Mouse (Mus musculus) natural killer cell, adult 2 months (primary cell): ENCODE measurements at regions not wholly inside any gene's neighbourhood (a gene's known extent, or its start where the extent isn't known, plus 50 kb on each side); places are given as distances from the start of the nearest gene placed in this dataset.

ENCODE experiments used
- DNase-seq, 2 experiments: peaks; one replicate each; pipeline ENCODE4 v3.0.0; 2022; ENCODE audit warnings: low spot score in 2 of 2

DNA sequence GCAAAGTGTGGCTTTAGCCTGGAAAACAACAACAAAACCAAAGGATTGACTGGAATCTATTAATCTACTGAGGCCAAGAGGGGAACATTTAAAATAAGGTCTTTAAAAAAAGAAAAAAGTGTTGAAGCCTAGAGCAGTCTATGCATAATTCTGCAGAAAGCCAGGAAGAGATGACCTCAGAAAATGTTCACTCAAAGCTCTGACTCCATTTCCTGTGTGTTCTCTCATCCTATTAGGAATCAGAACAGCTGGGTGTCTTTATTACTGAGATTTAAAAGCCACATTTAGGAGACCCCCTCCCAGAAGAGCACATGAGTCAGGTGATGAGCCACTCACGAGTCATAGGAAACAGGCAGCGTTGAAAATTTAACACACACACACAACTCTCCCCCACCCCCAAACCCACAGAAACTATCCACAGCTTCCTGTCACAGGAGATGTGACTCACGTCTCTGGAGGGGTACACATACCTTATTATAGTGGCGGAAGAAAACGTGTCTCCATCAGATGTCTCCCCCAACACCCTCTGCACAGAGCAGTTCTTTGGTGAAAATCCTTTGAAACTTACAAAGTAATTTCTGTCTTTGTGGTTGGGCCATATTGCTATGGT is 140.2 kb upstream of the Hmga2 start:
- peak; percentile 72 to 81 for DNase-seq

DNA sequence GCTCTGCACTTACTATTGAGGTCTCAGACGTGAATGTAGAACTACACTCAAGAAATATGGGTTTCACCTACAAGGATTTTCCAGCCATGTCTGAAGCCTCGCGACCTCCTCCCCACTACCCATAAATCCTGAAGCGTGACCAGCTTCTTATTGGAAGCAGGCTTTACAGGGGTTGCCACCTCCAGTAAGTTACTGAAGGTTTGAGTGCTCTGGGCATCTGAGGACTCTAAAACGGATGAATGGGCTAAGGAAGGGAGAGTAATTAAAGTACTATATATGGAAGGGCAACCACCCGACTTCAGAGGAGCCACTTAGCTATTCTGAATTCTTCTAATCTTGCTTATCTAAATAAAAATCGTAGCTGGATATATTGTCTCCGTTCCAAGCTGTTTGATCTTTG is 136.1 kb upstream of the Hmga2 start:
- no peak for DNase-seq

DNA sequence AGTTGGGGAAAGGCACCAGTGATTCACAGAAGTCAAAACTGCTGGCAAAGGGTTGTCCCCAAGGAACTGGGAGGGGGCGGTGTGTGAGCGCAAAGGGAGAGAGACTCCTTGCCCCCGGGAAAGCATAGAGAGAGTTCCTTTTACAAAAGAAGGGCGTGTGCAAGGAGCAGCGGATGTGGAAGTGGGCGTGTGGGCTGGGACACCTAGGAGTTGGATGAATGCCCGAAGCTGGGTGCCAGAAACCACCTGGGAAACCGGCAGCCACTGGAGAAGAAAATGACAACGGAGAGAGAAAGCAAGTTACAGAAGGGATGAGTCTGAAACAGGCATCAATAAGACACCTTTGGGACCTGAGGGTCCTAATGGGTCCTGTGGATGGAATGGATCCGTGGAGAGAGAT is 133.8 kb upstream of the Hmga2 start:
- no peak for DNase-seq

DNA sequence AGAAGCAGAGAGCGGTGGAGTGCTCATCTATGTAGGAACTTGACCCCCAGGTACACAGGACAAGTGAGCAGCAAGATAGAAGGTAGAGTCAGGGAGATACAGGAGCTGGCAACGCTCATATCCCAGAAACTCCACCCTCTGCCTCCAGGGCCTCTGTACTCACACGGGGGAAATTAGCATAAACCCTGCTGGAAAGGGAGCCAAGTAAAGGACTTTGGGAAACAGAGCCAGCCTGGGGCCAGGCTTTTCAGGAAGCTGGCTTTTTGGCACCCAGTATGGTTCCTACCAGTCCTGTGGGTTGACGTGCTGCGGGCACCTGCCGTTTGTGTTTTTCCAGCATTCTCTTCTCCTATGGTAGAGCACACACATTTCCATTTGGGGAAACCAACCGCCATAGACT is 128.2 kb upstream of the Hmga2 start:
- DNase-seq: no peak

DNA sequence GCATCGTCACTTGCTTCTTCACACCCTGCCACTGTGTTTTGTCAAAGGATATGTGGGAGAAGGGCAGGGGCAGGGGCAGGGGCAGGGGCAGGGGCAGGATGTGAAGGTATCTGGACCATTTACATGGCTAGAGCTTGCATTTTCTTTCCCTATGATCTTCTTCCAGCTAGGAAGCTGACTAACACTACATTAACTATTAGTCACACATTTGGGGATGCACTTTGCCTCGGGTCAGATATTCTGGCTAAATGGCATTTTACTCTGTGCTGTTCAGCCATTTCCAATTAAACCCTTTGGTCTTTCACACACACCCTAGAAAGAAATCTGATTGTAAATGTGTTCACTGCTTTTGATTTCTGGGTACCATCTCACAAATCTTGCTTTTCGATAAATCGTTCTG is 126.9 kb upstream of the Hmga2 start:
- DNase-seq: no peak

DNA sequence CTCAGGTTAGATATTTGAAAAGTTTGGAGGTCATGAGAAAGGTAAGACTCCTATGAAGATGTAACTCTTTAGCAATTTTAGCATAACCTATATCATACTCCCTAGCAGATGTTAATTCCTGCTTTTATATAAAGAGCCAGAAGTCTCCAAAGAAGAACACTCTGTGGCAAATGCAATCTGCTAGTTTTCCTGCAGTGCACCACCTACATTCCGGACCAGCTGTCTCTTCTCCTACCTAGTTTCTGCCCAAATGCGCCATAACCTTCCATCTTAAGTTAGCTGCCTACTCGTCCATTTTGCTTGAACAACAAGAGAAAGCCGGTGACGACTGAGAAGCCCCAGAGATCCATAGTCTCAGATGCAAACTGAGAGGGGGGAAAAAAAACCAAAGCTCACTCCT is 124.5 kb upstream of the Hmga2 start:
- no peak for DNase-seq

DNA sequence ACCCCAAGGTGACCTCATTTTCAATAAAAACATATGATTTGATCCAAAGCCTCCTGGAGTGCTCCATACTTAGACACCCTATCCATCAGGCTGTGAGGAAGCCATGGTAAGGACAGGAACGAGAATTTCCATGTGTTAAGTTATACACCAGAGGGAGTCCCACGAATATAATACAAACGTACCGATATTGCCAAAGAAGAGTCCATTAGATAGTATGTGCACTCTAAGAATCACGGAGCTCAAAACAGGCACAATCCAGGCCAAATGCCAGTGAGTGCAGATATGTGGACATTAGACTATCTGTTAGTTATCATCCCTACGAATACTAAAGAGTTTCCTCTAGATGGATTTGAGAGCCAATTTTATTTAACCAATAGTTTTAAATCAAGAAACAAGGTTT is 123.3 kb upstream of the Hmga2 start:
- DNase-seq: no peak

DNA sequence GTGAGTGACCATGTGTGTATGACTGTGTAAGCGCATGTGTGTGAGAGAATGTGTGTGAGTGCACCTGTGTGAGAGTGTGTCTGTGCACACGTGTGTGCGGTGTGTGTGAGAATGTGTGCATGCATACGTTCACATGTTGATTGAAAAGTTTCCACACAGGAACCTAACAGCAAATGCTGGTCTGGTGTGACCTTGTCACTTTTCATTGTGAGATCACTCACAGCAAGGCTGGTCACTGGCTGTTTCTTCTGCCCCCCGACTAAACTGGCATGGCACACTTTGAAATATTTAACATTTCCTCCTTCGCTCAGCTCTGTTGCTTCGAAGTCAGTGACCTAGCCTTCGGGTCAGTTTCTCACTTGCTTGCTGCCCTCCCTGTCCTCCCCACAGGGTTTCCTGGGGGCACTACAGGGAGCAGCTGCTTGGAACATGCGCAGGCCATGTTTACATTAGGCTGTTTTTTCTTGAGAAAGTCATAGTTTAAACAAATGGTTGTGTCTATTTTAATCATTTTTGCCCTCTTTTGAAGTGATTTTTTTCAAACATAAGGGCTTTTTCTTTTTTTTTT is 121.1 kb upstream of the Hmga2 start:
- no peak for DNase-seq

DNA sequence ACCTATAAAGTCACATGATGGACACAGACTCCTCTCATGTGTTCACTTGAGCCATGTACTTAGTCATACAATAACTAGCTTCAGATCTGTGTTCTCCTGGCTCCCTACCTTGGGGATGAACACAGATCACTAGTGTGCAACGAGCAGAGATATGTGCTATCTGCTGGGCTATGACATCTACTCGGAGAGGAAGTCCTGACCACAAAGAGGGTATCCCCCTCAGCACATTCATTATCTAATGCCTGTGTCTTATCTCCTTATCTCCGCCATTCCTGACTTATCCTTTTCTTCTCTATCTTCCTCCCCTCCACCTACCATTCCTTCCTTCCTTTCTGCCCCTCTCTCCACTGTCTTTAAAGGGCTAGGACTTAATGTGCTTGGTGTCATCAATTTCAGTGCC is 118.9 kb upstream of the Hmga2 start:
- DNase-seq: no peak

DNA sequence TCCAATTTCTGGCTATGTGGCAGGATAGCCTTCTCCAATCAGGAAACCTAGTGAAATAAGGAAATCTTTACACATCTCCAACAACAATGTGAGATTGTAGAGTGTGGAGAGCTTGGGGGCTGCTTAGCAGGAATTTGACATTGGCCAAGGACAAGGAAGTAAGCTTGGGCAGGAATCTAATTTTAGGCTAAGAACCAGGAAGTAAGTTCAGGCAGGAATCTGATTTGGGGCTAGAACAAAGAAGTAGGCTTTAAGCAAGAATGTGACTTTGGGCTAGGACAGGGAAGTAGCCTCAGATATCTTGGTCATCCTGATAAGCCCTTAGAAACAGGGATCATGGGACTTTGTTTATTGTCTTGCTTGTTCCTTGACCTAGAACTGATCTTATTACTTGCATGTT is 117.6 kb upstream of the Hmga2 start:
- no peak for DNase-seq

DNA sequence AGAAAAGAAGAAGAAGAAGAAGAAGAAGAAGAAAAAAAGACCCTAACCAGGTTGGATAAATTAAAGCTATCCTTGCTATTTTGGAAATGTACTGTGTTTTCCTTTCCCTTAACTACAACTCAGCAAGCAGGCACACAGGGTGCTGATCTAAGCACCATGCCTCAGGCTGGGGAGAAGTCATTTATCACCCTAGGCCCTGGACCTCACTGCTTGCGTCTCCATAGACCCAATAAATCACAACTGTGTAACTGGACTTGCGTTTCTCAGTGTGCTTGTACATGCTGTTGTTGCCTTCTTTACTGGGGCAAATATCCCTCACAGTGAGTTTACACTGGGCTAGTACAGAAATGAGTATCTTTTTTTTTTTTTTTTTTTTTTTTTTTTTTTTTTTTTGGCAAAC is 113.4 kb upstream of the Hmga2 start:
- DNase-seq: no peak

DNA sequence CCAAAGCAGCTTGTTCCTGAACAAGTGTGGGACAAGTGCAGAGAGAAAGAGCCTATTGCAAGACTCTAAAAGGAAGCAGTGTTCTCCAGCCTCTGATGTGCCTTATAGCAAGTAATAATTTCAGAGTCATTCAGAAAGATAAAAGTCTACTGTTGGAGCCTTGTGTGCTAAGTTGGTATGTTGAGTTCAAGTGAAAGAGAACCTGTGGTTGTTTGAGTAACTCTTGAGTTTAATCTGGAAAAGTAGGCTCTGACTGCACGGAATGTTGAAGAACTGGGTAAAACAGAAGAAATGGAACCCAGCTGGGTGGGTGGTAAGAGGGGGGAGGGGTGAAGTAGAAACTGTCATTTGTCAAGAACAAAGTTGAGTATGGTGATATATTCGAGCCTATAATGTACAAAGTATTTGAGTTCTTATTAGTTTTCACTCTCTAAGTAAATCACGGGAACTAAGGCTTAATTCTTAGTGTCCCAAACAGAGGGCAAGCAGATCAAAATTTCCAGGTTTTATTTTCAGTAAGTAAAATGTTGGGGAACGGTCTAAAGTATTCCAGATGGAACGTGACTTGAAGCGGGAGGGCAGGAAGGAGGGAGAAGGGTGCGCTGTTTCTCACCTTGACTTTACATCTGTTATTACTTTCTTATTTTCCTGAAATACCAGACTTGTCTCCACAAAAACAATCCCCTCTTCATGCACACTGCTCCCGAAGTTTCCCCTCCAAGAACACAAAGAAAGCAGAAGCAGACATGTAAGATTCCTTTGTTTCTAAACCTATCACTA is 111.8 kb upstream of the Hmga2 start:
- no peak for DNase-seq

DNA sequence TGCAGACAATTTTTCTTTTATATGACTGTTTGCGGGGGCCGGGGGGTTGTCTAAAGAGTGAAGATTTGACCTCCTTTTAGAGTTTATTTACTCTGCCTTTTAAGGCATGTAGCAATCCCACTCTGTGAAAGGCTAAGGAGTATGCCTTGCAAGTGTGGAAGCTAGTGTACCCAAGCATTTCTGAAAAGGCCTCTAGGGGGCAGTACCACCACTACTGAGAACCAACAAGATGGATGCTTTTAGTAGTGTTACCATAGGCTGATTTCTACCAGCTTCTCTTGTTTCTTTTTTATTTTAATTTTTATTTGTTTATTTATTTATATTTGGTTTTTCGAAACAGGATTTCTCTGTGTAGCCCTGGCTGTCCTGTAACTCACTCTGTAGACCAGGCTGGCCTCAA is 110.9 kb upstream of the Hmga2 start:
- peak; percentile 54 to 62 for DNase-seq

DNA sequence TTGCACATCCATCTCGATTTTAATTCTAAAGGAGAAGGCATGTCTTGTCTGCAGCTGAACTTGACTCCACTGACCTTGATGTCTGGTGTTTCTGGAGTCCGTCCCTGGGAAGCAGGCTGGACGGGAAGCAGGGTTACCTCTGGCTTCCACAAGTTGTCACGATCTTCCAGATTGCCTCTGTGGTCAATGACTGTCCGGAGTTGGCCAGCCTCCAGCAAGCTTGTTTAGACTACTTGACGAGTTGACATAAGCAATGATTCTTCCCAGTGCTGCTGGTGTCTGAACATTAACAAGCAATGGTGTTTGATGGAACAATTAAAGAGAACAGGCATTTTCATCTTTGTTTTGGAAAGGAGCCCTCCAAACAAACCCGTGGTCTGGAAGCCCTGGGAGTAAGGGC is 106.2 kb upstream of the Hmga2 start:
- DNase-seq: no peak

DNA sequence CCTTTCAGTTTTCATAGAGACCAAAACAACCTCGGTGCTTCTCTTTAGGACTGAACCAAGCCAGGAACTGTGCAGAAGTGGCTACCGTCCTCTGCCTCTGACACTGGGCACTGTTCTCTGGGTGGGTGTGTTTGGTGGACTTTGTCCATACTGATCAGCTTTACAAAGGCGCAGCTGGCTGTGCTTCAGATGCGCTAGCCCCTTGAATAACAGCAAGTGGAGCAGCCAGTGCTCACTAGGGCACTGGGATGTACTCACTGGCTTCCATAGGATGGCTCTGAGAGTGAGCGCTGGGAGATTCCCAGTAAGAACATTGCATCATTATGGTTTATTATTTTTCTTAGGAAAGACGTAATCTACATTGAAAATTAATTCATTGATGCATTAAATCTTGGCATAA is 105.3 kb upstream of the Hmga2 start:
- no peak for DNase-seq

DNA sequence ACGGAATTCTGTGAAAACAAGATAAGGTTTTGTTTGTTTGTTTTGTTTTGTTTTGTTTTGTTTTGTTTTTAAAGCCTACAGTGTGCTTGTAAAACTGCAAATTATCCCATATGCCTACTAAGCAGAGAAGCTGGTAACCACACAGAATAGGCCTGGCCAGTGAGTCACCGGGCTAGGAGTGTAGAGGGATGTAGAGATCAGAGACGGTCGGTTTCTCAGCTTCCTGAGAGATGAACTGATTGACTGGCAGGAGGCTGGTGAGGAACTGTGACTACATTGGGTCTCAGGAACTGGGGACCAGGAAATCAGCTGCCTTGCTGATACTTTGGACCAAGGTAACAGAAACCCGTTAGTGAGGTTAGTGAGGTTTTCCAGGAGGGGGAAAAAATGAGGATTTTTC is 100.6 kb upstream of the Hmga2 start:
- DNase-seq: no peak

DNA sequence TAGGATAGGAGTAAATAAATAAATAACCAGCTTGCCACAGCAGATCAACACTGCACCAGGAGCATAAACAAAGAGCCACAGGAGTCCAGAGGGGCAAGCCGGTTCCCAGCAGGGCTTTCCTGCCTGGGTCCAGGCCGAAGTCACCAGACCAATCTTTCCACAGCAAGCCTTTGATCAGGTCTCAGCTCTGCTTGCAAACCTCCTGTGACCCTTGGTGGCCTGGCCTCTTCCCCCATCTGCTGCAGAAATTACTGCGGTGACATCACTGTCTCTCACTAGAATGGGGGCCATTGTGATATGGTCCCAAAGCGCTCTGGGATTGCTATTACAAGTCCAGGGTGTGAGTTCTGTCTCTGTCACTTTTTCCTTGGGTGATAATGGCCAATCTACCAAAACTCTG is 99.9 kb upstream of the Hmga2 start:
- no peak for DNase-seq

DNA sequence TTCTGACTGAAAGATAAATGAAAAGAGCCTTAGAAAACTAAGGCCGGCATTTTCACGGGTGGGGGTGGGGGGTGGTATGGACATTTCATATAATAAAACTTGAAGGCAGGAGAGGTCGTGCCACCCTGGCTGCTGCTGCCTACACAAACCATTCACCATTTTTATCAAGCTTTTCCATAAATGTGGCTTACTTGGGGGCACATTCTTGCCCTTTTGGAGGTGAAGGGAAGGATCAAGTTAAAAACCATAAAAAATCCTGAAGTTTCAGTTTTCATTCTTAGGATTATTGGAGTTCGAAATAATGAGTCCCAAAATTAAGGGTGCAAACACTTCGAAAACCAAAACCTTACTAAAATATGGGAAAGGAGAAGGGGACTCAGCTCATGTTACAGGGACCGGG is 95.1 kb upstream of the Hmga2 start:
- no peak for DNase-seq

DNA sequence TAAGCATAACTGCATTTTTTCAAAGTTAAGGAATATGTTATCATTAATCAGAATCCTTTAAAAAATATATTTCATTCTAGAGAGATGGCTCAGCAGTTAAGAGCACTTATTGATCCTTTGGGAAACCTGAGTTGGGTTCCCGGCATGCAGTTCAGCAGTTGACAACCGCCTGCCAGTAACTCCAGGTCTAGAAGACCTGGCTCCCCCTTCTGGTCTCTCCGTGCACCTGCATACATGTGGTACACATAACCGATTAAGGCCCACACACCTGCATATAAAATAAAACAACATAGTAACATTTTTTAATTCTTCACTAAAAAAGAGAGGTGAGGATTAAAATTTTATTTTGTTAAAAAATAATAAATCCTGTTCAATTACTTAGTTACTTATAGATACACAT is 89.7 kb upstream of the Hmga2 start:
- DNase-seq: no peak

DNA sequence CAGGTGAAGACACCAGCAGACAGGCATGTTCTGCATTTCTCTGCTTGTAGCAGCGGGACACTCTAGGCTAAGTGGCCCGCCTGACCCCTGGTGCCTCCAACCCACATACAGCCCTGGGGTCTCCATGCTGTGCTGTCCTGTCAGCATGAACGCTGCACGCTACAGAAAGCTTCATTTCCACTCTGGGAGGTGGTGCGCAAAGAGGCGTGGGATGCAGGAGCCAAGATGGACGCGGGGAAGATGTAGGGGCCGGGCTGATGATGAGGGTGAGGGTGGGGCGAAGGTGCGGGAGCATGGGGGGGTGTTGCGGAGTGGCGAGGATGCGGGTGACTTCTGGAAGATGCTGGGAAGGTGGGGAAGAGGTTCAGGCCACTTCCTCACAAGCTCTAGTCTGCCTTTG is 88.6 kb upstream of the Hmga2 start:
- no peak for DNase-seq

DNA sequence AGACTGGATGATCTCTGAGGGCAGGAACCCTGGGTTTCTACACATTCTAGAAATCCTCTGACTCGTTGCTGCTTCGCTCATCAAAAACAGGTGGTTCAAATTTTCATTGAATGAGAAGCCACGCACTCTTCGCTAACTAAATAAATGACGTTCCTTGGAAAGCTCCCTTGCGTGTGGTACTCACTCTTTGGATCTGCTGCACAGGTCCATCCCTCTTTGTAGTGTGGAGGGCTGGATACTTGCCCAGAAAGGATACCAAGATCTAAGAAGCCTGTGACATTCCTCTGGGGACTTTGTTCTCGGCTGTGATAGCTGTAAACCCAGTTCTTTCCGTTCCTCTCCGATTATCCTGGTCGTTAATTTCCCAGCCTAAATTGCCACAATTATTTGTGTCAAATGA is 87.7 kb upstream of the Hmga2 start:
- DNase-seq: no peak

DNA sequence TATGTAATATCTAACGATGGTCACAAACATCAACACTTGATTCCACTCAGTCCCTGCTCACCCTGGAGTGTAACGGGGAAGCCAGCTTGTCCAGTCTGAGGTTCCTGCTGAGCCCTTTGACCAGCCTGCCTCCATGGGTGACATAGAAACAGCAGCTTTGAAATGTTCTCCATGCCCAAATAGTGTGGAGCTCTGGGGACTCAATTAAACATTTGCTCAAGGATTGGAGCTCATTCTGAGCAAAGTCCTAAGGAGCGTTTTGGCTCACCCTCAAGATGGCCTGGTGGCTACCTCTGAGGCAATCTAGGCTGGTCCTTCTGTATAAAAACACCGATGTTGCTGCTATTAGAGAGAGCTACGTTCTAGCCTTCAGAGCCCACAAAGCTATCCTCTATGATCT is 85.6 kb upstream of the Hmga2 start:
- no peak for DNase-seq

DNA sequence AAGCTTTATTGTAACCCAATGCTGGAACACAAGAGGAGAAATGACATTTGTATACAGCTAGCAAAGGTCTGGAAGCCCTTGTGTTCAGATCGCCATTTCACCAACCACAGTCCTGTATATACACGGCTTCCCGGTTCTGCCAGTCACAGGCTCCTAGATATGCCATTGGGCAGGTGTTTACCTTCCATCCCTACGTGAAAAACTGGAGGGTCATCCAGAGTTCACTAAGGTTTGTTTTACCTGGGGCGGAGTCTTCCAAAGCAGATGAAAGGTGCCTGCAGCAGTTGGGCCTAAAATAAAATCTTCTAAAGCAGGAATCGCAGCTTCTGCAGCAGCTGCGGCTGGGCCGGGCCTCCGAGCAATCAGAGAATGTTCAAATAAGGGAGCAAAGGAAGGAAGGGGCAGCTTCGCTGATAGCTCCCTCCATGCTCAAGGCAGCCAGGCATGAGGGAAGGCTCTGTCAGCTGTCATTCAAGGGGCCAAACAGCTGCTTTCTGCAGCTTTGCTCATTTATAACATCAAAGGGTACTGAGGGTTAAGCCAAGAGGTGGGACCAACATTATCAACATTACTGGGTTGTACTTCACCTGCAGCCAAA is 81.7 kb upstream of the Hmga2 start:
- DNase-seq: no peak
